Mouse (Mus musculus) midbrain, embryonic 11.5 days (tissue): Measurements from ENCODE around the gene Kctd13. TPM values are rescaled to one million over a fixed set of nuclear protein-coding genes. Genes with fewer than 3 reads are reported as not detected.

Experiments used
- ATAC-seq: fragments of 200-750 bp; cut with Nextera tagmentation; 2 replicates; pipeline ENCODE4 v1.8.0; 2017; ENCODE audit warnings: moderate TSS enrichment, moderate library complexity; ENCODE audit not compliant: low FRiP score
- DNase-seq: peaks from one replicate; pipeline ENCODE4 v3.0.0; 2015; ENCODE audit warnings: low spot score; ENCODE audit errors: missing footprints
- H3K27ac ChIP-seq: fragments of 300-500 bp; sonication (generic); 2 replicates; pipeline ENCODE4 v1.5.1; 2014; ENCODE audit warnings: low read depth, low read length
- H3K27me3 ChIP-seq: fragments of 300-500 bp; sonication (generic); 2 replicates; pipeline ENCODE4 v1.6.1; 2014; ENCODE audit warnings: mild to moderate bottlenecking, low read length, moderate library complexity, mixed read lengths; ENCODE audit not compliant: control insufficient read depth, insufficient read depth
- H3K36me3 ChIP-seq: fragments of 300-500 bp; sonication (generic); 2 replicates; pipeline ENCODE4 v1.6.1; 2014; ENCODE audit warnings: mild to moderate bottlenecking, low read length, moderate library complexity, mixed read lengths; ENCODE audit not compliant: control insufficient read depth, insufficient read depth
- H3K4me1 ChIP-seq: fragments of 300-500 bp; sonication (generic); 2 replicates; pipeline ENCODE4 v1.6.1; 2014; ENCODE audit warnings: low read length; ENCODE audit not compliant: control insufficient read depth, insufficient read depth
- H3K4me2 ChIP-seq: fragments of 300-500 bp; sonication (generic); 2 replicates; pipeline ENCODE4 v1.6.1; 2014; ENCODE audit warnings: mild to moderate bottlenecking, moderate library complexity
- H3K4me3 ChIP-seq: fragments of 300-500 bp; sonication (generic); 2 replicates; pipeline ENCODE4 v1.5.1; 2014; ENCODE audit warnings: low read depth, low read length
- H3K9ac ChIP-seq: fragments of 300-500 bp; sonication (generic); 2 replicates; pipeline ENCODE4 v1.6.1; 2014; ENCODE audit warnings: low read length
- H3K9me3 ChIP-seq: fragments of 300-500 bp; sonication (generic); 2 replicates; pipeline ENCODE4 v1.6.1; 2016; ENCODE audit warnings: low read length; ENCODE audit not compliant: control insufficient read depth
- WGBS: fragments of 180-500 bp; shearing (Covaris S2); extraction: QIAGEN DNeasy Blood & Tissue Kit; methylation state at CpG from one replicate; pipeline ENCODE4 v1.1.7; 2014; 5-methylcytosine and 5-hydroxymethylcytosine counted together
- polyA plus RNA-seq: library from polyadenylated mRNA; unstranded; fragments of >200 nt; fragmentation: Nextera tagmentation; extraction: Ambion mirVana; gene quantifications from 2 replicates; pipeline ENCODE4 v1.2.1, GENCODE M21; 2014

Kctd13 gene
- polyA plus RNA-seq, 1 experiment from 2014 or later, result 26.5 TPM

DNA sequence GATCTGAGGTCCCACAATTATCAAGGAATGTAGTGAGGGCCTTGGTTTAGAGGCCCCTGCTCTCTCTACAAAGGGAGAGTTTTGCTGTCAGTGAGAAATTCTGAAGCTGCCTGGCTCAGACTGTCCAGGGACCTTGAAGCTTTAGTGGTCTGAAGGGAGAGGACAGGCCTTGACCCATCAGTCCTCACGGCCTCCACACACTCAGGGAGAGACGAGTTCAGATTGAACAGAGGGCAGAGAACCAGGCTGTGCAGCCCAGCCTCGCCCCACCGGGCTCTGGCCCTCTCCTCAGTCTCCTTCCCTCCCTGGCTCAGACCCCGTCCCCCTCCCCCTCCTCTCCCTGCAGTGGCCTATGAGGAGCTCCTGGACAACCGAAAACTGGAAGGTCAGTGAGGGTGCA, 38.7 kb downstream of the Kctd13 start:
- Histone ChIP-seq H3K9ac (no peak overlapping the region), H3K27ac (no peak overlapping the region), H3K27me3 (peaks cover 4% of the 10 kb centered on the region), H3K9me3 (no peaks in the 10 kb centered on the region), H3K36me3 (no peaks in the 10 kb centered on the region), H3K4me3 (no peak overlapping the region), H3K4me1 (no peaks in the 10 kb centered on the region), H3K4me2 (no peak overlapping the region)
- ATAC-seq (no peak), DNase-seq (no peak)
- WGBS, result 69% methylated on average over 6 of the region's 6 CpGs

DNA sequence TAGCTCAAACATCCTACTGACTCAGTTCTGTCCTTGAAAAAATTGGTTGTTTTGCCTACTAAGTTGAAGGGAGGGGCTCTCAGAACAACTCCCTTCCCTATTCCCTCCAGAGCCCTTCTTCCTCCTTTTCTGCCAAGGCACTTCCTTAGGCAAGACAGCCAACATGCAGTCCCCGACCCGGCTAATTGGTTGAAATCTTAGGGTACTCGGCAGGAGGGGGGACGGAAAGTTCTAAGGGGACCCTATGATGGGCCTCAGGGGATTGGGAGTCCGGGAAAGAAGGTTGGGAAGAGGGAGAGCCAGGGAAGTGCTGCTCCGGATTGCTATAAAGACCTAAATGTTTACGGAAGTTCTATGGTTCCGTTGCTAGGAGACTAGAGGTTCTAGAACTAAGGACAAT, 46.8 kb downstream of the Kctd13 start:
- Histone ChIP-seq H3K27ac (no peak overlapping the region), H3K36me3 (peaks cover 11% of the 10 kb centered on the region), H3K4me2 (peak overlapping the region; percentile 30; the same call in 1 of the 2 replicates), H3K4me3 (peak overlapping the region; percentile 76), H3K9me3 (no peaks in the 10 kb centered on the region), H3K4me1 (peaks cover 8% of the 10 kb centered on the region), H3K27me3 (no peaks in the 10 kb centered on the region), H3K9ac (peak overlapping the region; percentile 16; the same call in 1 of the 2 replicates)
- ATAC-seq, result no peak
- WGBS, result 12% methylated on average over 8 of the region's 8 CpGs
- peak; percentile 86 for DNase-seq

DNA sequence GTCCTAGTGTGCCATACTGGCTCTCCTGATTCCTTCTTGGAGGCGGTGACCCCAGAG, 47.0 kb downstream of the Kctd13 start, which contains the start of gene Cdipt:
Gene Cdipt, plus strand, starts transcription at position 22 of the 57 bp plus-strand sequence.
- no peak for ATAC-seq
- H3K4me2 ChIP-seq, result peak within 1 kb of the TSS; percentile 85
- 9% methylated on average over 1 of the region's 1 CpGs for WGBS
- peak within 1 kb of the TSS; percentile 89 for H3K9ac ChIP-seq
- no peaks in the 10 kb centered on the region for H3K27me3 ChIP-seq
- peak within 1 kb of the TSS; percentile 76 for H3K4me3 ChIP-seq
- peaks cover 8% of the 10 kb centered on the region for H3K4me1 ChIP-seq
- no peak for DNase-seq
- peaks cover 11% of the 10 kb centered on the region for H3K36me3 ChIP-seq
- peak within 1 kb of the TSS; percentile 93 for H3K27ac ChIP-seq
- no peaks in the 10 kb centered on the region for H3K9me3 ChIP-seq

DNA sequence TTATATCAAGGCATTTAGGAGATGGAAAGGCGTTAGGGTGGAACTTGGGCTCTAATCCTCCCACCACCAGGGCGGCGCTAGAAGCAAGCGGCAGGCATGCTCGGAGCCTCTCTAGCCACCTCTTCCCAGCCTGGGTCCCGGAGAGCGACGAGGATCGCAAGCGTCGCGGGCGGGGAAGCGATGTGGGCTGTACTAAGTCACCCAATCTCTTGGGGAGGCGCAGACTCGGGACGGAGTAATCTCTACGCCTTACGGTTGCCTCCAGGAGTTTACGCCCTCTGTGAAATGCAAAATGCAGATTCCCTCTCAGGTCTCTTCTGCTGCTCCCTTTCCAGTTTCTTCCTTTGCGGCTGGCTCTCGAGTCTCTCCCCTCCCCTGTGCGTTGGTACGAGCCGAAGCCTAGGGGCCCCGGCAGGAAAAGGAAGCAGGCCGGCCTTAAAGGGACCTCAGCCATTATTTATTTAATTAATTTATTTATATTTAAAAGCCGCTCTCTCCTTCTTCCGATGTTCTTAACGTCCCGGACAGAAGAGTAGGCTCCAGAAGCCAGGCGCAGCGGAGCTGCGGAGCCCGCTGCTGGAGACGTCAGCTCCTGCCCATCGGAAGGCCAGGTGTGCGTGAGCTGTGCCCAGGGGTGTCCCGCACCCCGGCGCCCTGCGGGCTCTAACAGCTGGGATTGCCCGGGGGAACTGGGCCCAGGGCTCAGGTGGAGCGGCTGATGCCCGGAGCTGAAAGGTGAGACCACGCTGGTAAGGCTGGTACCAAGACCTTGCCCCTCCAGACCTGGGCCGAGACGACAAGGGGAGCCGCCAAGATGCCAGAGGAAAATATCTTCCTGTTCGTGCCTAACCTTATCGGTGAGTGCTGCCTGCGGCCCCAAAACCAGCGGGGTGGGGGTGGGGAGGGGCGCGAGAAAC, 47.5 kb downstream of the Kctd13 start, which contains the start of gene Cdiptos:
Gene Cdiptos, minus strand, starts transcription at position 149 of the 917 bp plus-strand sequence.
- Histone ChIP-seq H3K4me1 (peaks cover 8% of the 10 kb centered on the region), H3K4me2 (peak within 1 kb of the TSS; percentile 85), H3K36me3 (peaks cover 11% of the 10 kb centered on the region), H3K9me3 (no peaks in the 10 kb centered on the region), H3K27ac (peak within 1 kb of the TSS; percentile 93), H3K9ac (peak within 1 kb of the TSS; percentile 89), H3K4me3 (peak within 1 kb of the TSS; percentile 76), H3K27me3 (no peaks in the 10 kb centered on the region)
- ATAC-seq, result peak; percentile 96
- peak; percentile 100 for DNase-seq
- under 1% methylated on average over 55 of the region's 55 CpGs for WGBS

DNA sequence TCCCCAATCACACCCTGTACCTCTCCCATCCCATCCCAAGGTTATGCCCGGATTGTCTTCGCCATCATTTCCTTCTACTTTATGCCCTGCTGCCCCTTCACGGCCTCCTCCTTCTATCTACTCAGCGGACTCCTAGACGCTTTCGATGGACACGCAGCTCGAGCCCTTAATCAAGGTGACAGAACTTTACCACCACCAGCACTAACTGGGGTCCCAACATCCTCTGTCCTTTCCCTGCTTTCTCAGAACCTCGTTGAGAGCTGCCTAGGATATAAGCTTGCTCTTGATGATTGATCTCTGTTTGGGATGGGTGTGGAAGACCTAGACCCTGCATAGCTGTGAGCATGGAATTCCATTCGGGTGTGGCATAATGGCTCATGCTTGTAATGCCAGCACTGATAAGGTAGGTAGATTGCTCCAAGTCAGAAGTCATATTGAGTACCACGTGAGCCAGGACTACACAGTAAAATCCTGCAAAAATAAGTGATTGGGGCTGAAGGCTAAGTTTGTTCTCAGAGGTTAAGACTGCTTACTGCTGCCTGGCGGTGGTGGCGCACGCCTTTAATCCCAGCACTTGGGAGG, 48.3 kb downstream of the Kctd13 start:
- Histone ChIP-seq H3K4me3 (peak overlapping the region; percentile 76), H3K9ac (peak overlapping the region; percentile 89), H3K27me3 (no peaks in the 10 kb centered on the region), H3K4me2 (peak overlapping the region; percentile 85), H3K9me3 (no peaks in the 10 kb centered on the region), H3K4me1 (peaks cover 8% of the 10 kb centered on the region), H3K36me3 (peaks cover 11% of the 10 kb centered on the region), H3K27ac (no peak overlapping the region; the same call in 1 of the 2 replicates)
- no peak for DNase-seq
- WGBS, result 31% methylated on average over 14 of the region's 14 CpGs
- peak; percentile 3; the same call in 1 of the 2 replicates for ATAC-seq

DNA sequence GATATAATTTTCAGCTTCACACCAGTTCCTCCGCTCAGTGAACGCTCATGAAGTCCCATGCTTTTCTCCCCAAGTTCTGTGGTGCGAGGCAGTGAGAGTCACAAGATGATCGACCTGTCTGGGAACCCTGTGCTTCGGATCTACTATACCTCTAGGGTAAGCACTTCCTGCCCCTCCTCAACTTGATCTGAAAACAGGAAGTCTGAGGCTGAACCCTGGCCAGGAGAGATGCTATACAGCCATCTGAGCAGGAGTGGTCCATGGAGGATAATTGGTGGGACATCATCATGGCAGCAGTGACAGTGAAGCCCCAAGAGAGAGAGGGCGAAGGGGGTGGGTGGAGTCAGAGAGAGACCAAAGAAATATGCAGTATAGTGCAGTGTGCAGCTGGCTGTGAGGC, 50.2 kb downstream of the Kctd13 start:
- WGBS, result 95% methylated on average over 6 of the region's 6 CpGs
- no peak overlapping the region for H3K9ac ChIP-seq
- DNase-seq (no peak), ATAC-seq (no peak)
- no peak overlapping the region for H3K27ac ChIP-seq
- H3K27me3 ChIP-seq, result no peaks in the 10 kb centered on the region
- peaks cover 11% of the 10 kb centered on the region for H3K36me3 ChIP-seq
- H3K4me3 ChIP-seq, result no peak overlapping the region
- H3K4me2 ChIP-seq, result no peak overlapping the region
- H3K9me3 ChIP-seq, result no peaks in the 10 kb centered on the region
- peaks cover 8% of the 10 kb centered on the region for H3K4me1 ChIP-seq

DNA sequence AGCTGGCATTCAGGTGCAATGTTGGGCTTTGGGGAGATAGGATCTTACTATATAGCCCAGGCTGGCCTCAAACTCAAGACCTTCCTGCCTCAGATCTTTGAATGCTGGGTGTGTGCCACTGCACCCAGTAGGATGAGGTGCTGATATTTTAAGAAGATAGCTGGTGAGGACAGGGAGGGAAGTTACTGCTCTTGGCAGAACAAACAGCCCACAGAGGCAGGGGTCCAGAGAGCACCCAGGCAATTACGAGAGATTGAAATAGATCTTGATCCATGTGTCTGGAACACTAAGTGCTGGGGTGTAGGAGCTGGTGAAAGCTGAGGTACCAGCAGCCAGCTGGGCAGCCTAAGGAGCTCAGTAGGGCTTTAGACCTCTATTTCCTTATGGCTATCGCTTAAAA, 52.9 kb downstream of the Kctd13 start:
- Histone ChIP-seq H3K9ac (no peak overlapping the region), H3K4me1 (peaks cover 4% of the 10 kb centered on the region), H3K36me3 (peaks cover 11% of the 10 kb centered on the region), H3K4me3 (no peak overlapping the region), H3K27ac (no peak overlapping the region), H3K4me2 (no peak overlapping the region), H3K9me3 (no peaks in the 10 kb centered on the region), H3K27me3 (no peaks in the 10 kb centered on the region)
- 82% methylated on average over 2 of the region's 2 CpGs for WGBS
- DNase-seq (no peak), ATAC-seq (no peak)

DNA sequence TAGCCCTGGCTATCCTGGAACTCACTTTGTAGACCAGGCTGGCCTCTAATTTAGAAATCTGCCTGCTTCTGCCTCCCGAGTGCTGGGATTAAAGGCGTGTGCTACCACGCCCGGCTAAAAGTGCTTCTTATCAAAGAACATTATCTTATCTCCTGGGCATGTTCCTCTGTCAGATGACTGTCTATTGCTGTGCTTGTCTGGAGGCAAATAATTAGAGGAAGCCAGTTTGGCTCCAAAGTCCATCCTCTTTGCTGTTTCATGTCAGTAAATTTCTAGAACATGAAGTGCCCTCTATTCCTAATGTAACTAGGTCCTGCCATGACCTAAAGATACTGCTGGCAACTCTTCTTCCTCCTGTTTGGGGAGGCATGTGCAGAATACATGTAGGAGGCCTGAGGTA, 53.4 kb downstream of the Kctd13 start:
- no peak overlapping the region for H3K9ac ChIP-seq
- DNase-seq (no peak), ATAC-seq (no peak)
- 87% methylated on average over 4 of the region's 4 CpGs for WGBS
- H3K9me3 ChIP-seq, result no peaks in the 10 kb centered on the region
- peaks cover 2% of the 10 kb centered on the region for H3K4me1 ChIP-seq
- no peaks in the 10 kb centered on the region for H3K27me3 ChIP-seq
- no peak overlapping the region for H3K4me3 ChIP-seq
- H3K4me2 ChIP-seq, result no peak overlapping the region
- H3K27ac ChIP-seq, result no peak overlapping the region
- peaks cover 11% of the 10 kb centered on the region for H3K36me3 ChIP-seq

DNA sequence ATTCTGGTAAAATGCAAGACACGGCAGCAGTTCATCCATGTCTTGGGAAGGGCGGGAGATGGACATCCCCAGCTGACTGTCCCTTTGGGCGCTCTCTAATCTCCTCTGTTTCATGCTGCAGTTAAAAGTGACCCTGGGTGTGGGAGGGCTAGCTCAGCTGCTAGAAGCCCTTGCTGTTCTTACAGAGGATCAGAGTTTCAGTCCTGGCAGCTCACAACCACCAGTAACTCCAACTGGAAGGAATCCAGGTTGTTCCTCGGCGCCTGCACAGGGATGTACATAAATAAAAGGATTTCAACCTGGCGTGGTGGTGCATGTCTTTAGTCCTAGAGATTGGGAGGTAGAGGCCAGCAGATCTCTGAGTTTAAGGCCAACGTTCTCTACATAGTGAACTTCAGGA, 54.4 kb downstream of the Kctd13 start:
- Histone ChIP-seq H3K9me3 (no peaks in the 10 kb centered on the region), H3K4me1 (no peaks in the 10 kb centered on the region), H3K4me2 (no peak overlapping the region), H3K36me3 (peaks cover 11% of the 10 kb centered on the region), H3K27ac (no peak overlapping the region), H3K9ac (no peak overlapping the region), H3K4me3 (no peak overlapping the region), H3K27me3 (no peaks in the 10 kb centered on the region)
- WGBS, result 85% methylated on average over 7 of the region's 7 CpGs
- no peak for DNase-seq
- ATAC-seq, result no peak
